Mouse (Mus musculus): ENCODE results near the gene Eloa. TPM values are rescaled to one million over a fixed set of nuclear protein-coding genes. Genes with fewer than 3 reads are reported as not detected.
A peak's percentile ranks its signal among the peaks of the same experiment; 100 is the strongest.

The Eloa gene
- total RNA-seq, 2 experiments from 2014 or later: 29.9 to 31.2 TPM

- intact Hi-C loops (cut with DNase I): loop anchor here (5.0 kb wide), 2 partner anchors 71 to 161 kb away; no protein-coding TSS in a partner anchor
- DNase-seq: peak; percentile 93
Measured at GRCm38 (mm10) chr4:135963457-135964193, 57.9 kb downstream of the Eloa start, which contains the start of gene Gale. Gene Gale, plus strand, starts transcription at chr4:135963727.

- intact Hi-C loops (cut with DNase I): loop anchor here (5.0 kb wide), 2 partner anchors 71 to 161 kb away; no protein-coding TSS in a partner anchor
- DNase-seq: no peak
Measured at GRCm38 (mm10) chr4:135962946-135963345, 58.6 kb downstream of the Eloa start.

GRCm38 (mm10) chr4:135962198-135962597 lies 59.4 kb downstream of the Eloa start:
- no peak for DNase-seq
- intact Hi-C loops (cut with DNase I): loop anchor here (5.0 kb wide), 2 partner anchors 70 to 160 kb away; no protein-coding TSS in a partner anchor

GRCm38 (mm10) chr4:135961709-135962108 lies 59.9 kb downstream of the Eloa start:
- no peak for DNase-seq
- intact Hi-C loops (cut with DNase I): loop anchor here (5.0 kb wide), 2 partner anchors 69 to 159 kb away; no protein-coding TSS in a partner anchor

- intact Hi-C loops (cut with DNase I): loop anchor here (5.0 kb wide), 2 partner anchors 68 to 158 kb away; no protein-coding TSS in a partner anchor
Measured at GRCm38 (mm10) chr4:135960717-135961116, 60.8 kb downstream of the Eloa start.

GRCm38 (mm10) chr4:135958354-135958753 lies 63.2 kb downstream of the Eloa start:
- DNase-seq: no peak
- intact Hi-C loops (cut with DNase I): loop anchor here (10.0 kb wide), 1 partner anchor 196 kb away; no protein-coding TSS in a partner anchor

More at GRCm38 (mm10) chr4:135960717-135961116, 60.8 kb downstream of the Eloa start:
- peak; percentile 82 to 88 for DNase-seq

- intact Hi-C loops (cut with DNase I): loop anchor here (10.0 kb wide), 1 partner anchor 199 kb away; no protein-coding TSS in a partner anchor
- DNase-seq: no peak
Measured at GRCm38 (mm10) chr4:135955886-135956285, 65.7 kb downstream of the Eloa start.

GRCm38 (mm10) chr4:135954241-135954640 lies 67.3 kb downstream of the Eloa start:
- intact Hi-C loops (cut with DNase I): loop anchor here (10.0 kb wide), 1 partner anchor 201 kb away; no protein-coding TSS in a partner anchor
- DNase-seq: peak; percentile 75 to 88

Other genes starting within 250 kb of the Eloa start
- gene Srsf10, start 166.0 kb downstream of the Eloa start, total RNA-seq (2021): 10 to 100 TPM; 48.1 to 59.7 TPM
- gene Pnrc2, start 147.9 kb downstream of the Eloa start, total RNA-seq (2021): 10 to 100 TPM; 79.0 to 84.8 TPM
- gene Cnr2, start 126.4 kb downstream of the Eloa start, total RNA-seq (2021): under 1 TPM; 0.76 to 0.93 TPM
- gene Fuca1, start 101.0 kb downstream of the Eloa start, total RNA-seq (2021): 10 to 100 TPM; 33.5 to 40.7 TPM
- 10 to 100 TPM; 69.8 to 70.4 TPM for gene Hmgcl, start 75.3 kb downstream of the Eloa start, total RNA-seq (2021)
- 1 to 10 TPM; 2.1 to 3.1 TPM for gene Gale, start 58.0 kb downstream of the Eloa start, total RNA-seq (2021)
- 10 to 100 TPM; 37.5 to 37.8 TPM for gene Lypla2, start 49.1 kb downstream of the Eloa start, total RNA-seq (2021)
- 10 to 100 TPM; 17.0 to 19.4 TPM for gene Pithd1, start 34.5 kb downstream of the Eloa start, total RNA-seq (2021)
- 100 to 1,000 TPM; 257 to 279 TPM for gene Rpl11, start 31.7 kb upstream of the Eloa start, total RNA-seq (2021)
- 10 to 100 TPM; 85.4 to 93.7 TPM for gene Id3, start 121.7 kb upstream of the Eloa start, total RNA-seq (2021)
- gene E2f2, start 150.6 kb upstream of the Eloa start, total RNA-seq (2021): 10 to 100 TPM in 1 of 2 experiments, 1 to 10 TPM in 1; 9.4 to 10.4 TPM
- 10 to 100 TPM; 11.6 to 12.8 TPM for gene Asap3, start 184.6 kb upstream of the Eloa start, total RNA-seq (2021)
- gene Tcea3, start 226.0 kb upstream of the Eloa start, total RNA-seq (2021): 10 to 100 TPM; 77.1 to 77.6 TPM